Mouse (Mus musculus) heart, adult 10 weeks (tissue): Measurements from ENCODE around the gene Amot. TPM values are rescaled to one million over a fixed set of nuclear protein-coding genes. Genes with fewer than 3 reads are reported as not detected.

ENCODE experiments used
- polyA plus RNA-seq: library from polyadenylated mRNA; stranded (reverse); fragments of 350-450 nt; fragmentation: Illumina TruSeq; extraction: RNeasy Lipid Tissue Mini Kit (QIAGEN cat#74804); gene quantifications from one replicate; pipeline ENCODE4 v1.2.3, GENCODE M21; 2014; ENCODE audit warnings: low read depth, low replicate concordance

The Amot gene
- 4.6 TPM for polyA plus RNA-seq

GRCm38 (mm10) chrX:145504717-145505415 lies at the start of gene Amot:
TSS of gene Amot (minus strand) at chrX:145505181.

Other genes with a start within 250 kb of the Amot start
- gene Lhfpl1, start 156.1 kb downstream of the Amot start, polyA plus RNA-seq: not detected